Mouse (Mus musculus): ENCODE results near the gene Ctbp2.

GRCm38 (mm10) chr7:133100178-133100577, 24.0 kb downstream of the Ctbp2 start:
- TF ChIP-seq CTCF (IDR thresholded peaks at IDR 0.05; ENCODE audit: low read depth) (no peak), EP300 (IDR thresholded peaks at IDR 0.05; ENCODE audit: low read depth) (no peak)
